Mouse (Mus musculus): ENCODE results near the gene Umps.
A peak's percentile ranks its signal among the peaks of the same experiment; 100 is the strongest.

The Umps gene

GRCm38 (mm10) chr16:33953008-33953407, 13.8 kb downstream of the Umps start:
- no peak for DNase-seq

- peak; percentile 92 for DNase-seq
Measured at GRCm38 (mm10) chr16:33950830-33951229, 16.0 kb downstream of the Umps start.

GRCm38 (mm10) chr16:33950386-33950785, 16.5 kb downstream of the Umps start:
- DNase-seq, result peak; percentile 41

- no peak for DNase-seq
Measured at GRCm38 (mm10) chr16:33947664-33948571, 18.9 kb downstream of the Umps start.

GRCm38 (mm10) chr16:33946021-33946420, 20.8 kb downstream of the Umps start:
- DNase-seq, result peak; percentile 30

GRCm38 (mm10) chr16:33944772-33945171, 22.1 kb downstream of the Umps start:
- DNase-seq, result peak; percentile 21

GRCm38 (mm10) chr16:33944126-33944525, 22.7 kb downstream of the Umps start:
- DNase-seq, result peak; percentile 63

GRCm38 (mm10) chr16:33943388-33943787, 23.4 kb downstream of the Umps start:
- no peak for DNase-seq

GRCm38 (mm10) chr16:33942341-33942740, 24.5 kb downstream of the Umps start:
- peak; percentile 62 for DNase-seq

- peak; percentile 68 for DNase-seq
Measured at GRCm38 (mm10) chr16:33941271-33941781, 25.5 kb downstream of the Umps start.

GRCm38 (mm10) chr16:33940095-33940494, 26.7 kb downstream of the Umps start:
- peak; percentile 83 for DNase-seq

- DNase-seq, result peak; percentile 58
Measured at GRCm38 (mm10) chr16:33939636-33940035, 27.2 kb downstream of the Umps start.

- peak; percentile 59 for DNase-seq
Measured at GRCm38 (mm10) chr16:33939133-33939531, 27.7 kb downstream of the Umps start.

- peak; percentile 73 for DNase-seq
Measured at GRCm38 (mm10) chr16:33938311-33939132, 28.3 kb downstream of the Umps start.

GRCm38 (mm10) chr16:33937567-33937966, 29.3 kb downstream of the Umps start:
- DNase-seq, result peak; percentile 94

GRCm38 (mm10) chr16:33936885-33937284, 30.0 kb downstream of the Umps start:
- DNase-seq, result no peak

GRCm38 (mm10) chr16:33935407-33935785, 31.4 kb downstream of the Umps start:
- peak; percentile 26 for DNase-seq

GRCm38 (mm10) chr16:33934701-33935406, 32.0 kb downstream of the Umps start:
- DNase-seq, result peak; percentile 63

GRCm38 (mm10) chr16:33933411-33933810, 33.4 kb downstream of the Umps start:
- peak; percentile 26 for DNase-seq

GRCm38 (mm10) chr16:33932126-33932525, 34.7 kb downstream of the Umps start:
- peak; percentile 25 for DNase-seq

GRCm38 (mm10) chr16:33931682-33932081, 35.2 kb downstream of the Umps start:
- peak; percentile 54 for DNase-seq

GRCm38 (mm10) chr16:33930785-33931184, 36.1 kb downstream of the Umps start:
- DNase-seq, result no peak

All from cerebellum, adult 9-10 months (tissue).